Mouse (Mus musculus): Measurements from ENCODE around the gene Gm21860.
A peak's percentile ranks its signal among the peaks of the same experiment; 100 is the strongest.
"Not testable (repeated sequence)": the region's sequence is repeated elsewhere in the genome, so short reads cannot be mapped to it uniquely, and the experiment has no call there.

Gene Gm21860

DNA sequence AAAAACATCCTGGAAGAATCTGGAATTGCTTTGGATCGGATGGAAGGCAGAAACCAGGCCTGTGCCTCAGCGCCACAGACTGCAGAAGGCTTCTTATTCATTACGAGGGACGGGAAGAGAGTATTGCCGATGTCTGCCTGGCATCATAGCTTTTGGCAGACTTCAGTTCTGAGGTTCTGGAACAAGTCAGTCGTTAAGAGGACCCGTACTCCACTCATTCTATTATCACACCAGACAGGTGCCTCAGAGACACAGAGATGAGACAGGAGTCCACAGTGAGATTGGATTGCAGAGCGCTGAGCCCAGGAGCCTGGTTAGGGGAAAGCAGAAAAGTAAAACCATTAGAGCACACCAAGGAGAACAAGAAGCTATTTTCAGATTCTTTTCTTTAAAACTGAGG, at the start of gene Gm21860:
Gene Gm21860 (minus strand): TSS at position 101 of the 400 bp plus-strand sequence.
- not testable (repeated sequence) for DNase-seq (ENCODE audit: low read depth)

DNA sequence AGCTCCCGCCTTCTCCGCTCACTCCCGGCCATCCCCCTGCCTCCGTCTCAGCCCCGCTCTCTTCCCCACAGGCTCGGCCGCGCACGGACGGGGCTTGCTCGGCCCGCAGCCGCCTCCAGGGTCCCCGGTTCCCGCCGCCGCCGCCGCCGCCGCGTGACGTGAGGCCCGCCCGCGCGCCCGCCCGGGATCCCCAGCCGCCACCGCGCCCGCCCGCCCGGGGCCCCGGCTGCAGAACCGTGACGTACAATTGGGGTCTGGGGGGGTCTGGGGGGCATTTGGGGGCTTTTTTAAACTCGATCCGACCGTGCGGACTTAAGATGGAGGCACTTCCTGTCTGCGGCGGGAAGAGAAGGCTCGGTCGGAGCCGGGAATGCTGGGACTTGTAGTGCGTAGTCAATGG, 29.8 kb upstream of the Gm21860 start, which contains the start of gene Gm47283:
Gene Gm47283 (plus strand): TSS at position 301 of the 400 bp plus-strand sequence.
- not testable (repeated sequence) for DNase-seq (ENCODE audit: low read depth)

DNA sequence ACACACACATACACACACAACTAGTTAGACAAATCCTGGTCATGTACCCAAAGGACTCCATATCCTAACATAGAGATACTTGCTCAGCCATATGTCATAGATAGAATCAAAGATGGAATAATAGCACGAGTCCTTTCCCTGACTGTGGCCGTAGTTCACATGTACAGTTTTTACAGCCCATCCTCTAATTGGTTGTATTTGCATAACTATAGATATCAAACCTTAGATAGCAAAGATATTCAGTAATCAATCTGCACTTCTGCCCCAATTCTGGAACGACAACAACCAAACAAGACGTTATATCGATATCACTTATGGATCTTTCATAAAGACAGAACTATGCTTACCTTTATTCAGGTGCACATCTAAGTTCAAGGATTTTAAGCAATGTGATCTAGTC, 9.4 kb downstream of the Gm21860 start:
- not testable (repeated sequence) for DNase-seq (ENCODE audit: low read depth)

DNA sequence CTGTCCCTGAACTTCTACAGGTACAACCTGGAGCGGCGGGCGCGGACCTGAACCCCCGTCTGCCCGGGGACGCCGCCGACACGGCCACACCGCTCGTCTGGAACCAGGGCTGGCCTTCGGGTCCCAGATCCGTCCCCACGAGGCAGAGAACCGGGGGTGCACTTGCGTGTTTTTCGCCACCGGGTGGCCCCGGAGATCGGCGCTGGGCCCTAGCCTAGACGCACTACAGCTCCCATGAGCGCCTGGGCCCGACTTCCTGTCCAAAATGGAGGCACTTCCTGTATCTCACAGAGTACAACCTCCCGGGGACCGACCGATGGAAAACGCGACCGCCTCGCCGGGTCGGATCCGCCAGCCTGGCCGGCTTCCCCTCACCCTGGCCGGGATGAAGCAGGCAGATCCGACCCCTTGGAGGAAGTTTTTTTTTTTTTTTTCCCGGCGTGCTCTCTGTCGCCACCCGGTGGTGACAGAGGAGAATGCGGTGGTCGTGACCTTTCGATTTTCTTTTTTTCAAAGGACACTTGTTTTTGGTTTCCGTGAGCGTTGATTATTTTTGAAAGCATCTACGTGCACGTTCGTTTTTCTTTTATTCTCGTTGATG, 10.1 kb downstream of the Gm21860 start:
- DNase-seq (ENCODE audit: low read depth), result peak; percentile 79

DNA sequence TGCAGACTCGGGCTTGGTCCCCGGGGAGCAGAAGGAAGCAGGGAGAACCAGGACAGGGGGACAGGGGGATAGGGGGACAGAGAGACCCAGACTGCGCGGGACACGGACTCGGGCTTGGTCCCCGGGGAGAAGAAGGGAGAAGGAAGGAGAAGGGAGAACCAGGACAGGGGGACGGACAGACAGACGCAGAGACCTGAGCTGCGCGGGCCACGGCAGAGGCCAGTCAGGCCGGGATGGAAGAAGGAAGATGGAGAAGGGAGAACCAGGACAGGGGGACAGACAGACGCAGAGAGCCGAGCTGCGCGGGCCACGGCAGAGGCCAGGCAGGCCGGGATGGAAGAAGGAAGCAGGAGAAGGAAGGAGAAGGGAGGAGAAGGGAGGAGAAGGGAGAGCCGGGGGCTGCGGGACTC, 10.8 kb downstream of the Gm21860 start:
- no peak for DNase-seq (ENCODE audit: low read depth)

DNA sequence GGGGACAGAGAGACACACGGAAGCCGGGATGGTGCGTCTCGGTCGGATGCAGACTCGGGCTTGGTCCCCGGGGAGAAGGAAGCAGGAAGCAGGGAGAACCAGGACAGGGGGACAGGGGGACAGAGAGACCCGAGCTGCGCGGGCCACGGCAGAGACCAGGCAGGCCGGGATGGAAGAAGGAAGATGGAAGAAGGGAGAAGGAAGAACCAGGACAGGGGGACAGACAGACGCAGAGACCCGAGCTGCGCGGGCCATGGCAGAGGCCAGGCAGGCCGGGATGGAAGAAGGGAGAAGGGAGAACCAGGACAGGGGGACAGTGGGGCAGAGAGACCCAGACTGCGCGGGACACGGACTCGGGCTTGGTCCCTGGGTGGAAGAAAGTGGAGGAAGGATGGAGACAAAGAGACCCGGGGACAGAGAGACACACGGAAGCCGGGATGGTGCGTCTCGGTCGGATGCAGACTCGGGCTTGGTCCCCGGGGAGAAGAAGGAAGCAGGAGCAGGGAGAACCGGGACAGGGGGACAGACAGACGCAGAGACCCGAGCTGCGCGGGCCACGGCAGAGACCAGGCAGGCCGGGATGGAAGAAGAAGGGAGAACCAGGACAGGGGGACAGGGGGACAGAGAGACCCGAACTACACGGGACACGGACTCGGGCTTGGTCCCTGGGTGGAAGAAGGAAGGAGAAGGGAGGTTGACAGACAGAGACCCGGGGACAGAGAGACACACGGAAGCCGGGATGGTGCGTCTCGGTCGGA, 11.4 kb downstream of the Gm21860 start:
- DNase-seq (ENCODE audit: low read depth), result not testable (repeated sequence)

DNA sequence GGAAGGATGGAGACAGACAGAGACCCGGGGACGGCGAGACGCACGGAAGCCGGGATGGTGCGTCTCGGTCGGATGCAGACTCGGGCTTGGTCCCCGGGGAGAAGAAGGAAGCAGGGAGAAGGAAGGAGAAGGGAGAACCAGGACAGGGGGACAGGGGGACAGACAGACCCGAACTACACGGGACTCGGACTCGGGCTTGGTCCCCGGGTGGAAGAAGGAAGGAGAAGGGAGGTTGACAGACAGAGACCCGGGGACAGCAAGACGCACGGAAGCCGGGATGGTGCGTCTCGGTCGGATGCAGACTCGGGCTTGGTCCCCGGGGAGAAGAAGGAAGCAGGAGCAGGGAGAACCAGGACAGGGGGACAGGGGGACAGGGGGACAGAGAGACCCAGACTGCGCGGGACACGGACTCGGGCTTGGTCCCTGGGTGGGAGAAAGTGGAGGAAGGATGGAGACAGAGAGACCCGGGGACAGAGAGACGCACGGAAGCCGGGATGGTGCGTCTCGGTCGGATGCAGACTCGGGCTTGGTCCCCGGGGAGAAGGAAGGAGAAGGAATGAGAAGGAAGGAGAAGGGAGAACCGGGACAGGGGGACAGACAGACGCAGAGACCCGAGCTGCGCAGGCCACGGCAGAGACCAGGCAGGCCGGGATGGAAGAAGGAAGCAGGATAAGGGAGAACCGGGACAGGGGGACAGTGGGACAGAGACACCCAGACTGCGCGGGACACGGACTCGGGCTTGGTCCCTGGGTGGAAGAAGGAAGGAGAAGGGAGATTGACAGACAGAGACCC, 12.2 kb downstream of the Gm21860 start:
- DNase-seq (ENCODE audit: low read depth), result not testable (repeated sequence)

DNA sequence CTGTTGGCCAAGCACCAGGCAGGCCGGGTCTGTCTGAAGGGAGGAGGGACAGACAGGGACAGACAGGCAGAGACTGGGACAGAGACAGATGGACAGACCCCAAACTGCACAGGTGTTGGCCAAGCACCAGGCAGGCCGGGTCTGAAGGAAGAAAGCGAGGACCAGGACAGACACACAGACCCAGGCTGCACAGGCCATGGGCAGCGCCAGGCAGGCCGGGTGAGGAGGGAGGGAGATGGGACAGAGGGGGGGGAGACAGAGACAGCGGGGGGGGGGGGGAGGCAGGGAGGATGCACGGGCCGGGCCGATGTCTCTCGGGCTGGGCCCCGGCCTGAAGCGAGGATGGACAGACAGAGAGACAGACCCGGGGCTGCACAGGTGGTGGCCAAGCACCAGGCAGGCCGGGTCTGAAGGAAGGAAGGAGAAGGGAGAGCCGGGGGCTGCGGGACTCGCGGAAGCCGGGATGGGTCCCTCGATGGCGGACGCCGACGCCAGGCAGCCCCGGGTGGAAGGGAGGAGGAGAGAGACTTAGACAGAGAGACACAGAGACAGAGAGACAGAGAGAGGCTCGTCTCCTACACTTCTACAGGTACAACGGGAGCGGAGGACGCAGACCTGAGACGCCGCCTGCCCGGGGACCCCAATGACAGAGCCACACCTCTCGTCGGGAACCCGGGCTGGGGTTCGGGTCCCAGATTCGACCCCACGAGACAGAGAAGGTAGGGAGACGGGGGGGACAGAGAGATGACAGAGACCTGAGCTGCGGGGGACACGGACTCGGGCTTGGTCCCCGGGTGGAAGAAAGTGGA, 13.0 kb downstream of the Gm21860 start:
- DNase-seq (ENCODE audit: low read depth), result not testable (repeated sequence)

DNA sequence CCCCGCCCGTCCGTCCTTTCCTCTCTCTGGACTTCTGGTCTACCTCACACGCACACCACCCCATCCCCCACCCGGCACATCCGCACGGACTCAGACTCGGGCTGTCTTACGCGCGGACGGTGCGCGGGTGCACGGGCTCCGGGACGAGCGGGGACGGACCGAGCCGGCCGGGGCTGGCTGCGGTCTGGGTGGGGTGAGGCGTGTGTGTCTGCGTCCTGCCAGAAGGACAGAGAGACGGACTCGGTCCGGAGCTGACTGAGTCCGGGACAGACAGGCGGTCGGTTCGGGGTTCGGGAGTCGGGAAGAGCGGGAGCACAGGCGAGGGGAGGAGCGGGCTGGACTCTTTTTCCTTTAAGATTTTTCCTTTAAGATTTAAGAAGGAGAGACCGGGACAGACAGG, 13.6 kb downstream of the Gm21860 start:
- DNase-seq (ENCODE audit: low read depth), result not testable (repeated sequence)

DNA sequence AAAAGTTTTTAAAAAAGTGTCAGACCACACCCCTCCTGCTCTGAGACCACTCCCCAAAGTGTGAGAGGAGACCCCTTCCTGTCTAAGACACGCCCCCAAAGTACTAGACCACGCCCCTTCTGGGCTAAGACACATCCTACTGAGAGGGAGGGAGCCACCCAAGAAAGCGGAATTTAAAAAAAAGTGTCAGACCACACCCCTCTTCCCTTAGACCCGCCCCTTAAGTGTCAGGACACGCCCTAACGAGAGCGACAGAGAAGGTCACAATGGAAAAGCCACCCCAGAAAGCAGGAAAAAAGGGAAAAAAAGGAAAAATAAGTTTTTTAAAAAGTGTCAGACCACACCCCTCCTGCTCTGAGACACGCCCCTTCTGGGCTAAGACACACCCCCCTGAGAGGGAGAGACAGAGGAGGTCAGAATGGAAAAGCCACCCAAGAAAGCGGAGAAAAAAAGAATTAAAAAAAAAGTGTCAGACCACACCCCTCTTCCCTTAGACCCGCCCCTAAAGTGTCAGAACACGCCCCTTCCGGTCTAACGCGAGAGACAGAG, 14.5 kb downstream of the Gm21860 start:
- DNase-seq (ENCODE audit: low read depth), result no peak

DNA sequence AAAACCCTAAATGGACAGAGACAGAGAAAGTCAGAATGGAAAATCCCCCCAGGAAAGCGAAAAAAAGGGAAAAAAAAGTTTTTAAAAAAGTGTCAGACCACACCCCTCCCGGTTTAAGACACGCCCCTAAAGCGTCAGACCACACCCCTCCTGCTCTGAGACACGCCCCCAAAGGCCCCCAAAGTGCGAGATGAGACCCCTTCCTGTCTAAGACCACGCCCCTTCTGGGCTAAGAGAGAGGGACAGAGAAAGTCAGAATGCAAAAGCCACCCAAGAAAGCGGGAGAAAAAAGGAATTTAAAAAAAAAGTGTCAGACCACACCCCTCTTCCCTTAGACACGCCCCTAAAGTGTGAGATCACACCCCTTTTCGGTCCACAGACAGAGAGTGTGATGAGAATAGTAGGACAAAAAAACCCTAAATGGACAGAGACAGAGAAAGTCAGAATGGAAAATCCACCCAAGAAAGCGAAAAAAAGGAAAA, 15.0 kb downstream of the Gm21860 start:
- not testable (repeated sequence) for DNase-seq (ENCODE audit: low read depth)

DNA sequence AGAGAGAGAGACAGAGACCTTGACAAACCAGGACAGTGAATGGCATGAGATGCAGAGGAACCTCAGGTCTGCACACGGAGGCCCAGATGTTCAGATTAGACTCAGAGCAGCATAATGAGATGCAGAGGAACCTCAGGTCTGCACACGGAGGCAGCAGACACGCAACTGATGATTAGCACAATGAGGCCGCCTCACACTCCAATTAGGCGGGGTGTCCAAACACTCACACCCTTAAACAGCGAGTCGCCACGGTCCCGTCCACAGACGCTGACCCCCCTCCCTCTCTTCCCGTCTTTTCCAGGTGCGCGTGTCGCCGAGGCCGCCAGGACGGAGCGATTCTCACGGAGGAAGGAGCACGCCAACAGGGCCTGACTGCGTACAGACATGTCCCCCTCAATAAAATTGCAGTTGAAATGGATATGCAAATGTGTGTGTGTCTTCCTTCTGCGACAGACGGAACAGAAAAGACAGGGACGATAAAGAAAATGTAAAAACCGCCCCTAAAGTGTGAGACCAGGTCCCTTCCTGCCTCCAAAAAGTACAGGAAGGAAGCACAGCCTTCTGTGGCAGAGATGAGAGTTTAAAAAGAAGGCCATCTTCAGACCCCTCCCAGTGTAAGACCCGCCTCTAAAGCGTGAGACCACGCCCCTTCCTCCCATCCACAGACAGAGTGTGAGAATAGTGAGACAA, 15.6 kb downstream of the Gm21860 start:
- DNase-seq (ENCODE audit: low read depth), result not testable (repeated sequence)

DNA sequence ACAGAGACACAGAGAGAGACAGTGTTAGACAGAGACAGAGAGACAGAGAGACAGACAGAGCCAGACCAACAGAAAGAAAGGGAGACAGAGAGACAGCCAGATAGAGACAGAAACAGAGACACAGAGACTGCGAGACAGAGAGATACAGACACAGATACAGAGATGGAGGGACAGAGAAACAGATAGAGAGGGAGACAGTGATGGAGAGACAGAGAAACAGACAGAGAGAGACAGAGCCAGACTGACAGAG, 16.3 kb downstream of the Gm21860 start:
- no peak for DNase-seq (ENCODE audit: low read depth)

DNA sequence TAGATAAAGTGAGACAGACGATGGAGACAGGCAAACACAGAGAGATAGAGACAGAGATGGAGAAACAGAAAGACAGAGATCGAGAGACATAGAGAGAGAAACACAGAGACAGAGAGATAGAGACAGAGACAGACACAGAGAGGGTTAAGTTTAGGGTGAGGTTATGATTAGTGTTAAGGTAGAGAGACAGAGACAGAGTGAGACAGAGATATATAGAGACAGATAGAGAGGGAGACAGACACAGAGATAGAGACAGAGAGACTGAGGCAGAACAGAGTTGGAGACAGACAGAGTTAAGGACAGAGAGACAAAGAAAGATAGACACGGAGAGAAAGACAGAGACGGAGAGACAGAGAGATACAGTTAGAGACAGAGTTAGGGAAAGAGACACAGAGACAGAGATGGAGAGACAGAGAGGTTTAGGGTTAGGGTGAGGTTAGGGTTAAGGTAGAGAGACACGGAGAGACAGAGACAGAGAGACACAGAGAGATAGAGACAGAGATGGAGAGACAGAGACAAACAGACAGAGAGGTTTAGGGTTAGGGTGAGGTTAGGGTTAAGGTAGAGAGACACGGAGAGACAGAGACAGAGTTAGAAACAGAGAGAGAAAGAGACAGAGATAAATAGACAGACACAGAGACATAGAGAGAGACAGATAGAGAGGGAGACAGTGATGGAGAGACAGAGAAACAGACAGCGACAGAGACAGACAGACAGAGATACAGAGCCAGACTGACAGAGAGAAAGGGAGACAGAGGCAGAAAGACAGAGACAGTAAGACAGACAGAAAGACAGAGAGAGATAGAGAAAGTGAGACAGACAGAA, 16.8 kb downstream of the Gm21860 start:
- no peak for DNase-seq (ENCODE audit: low read depth)

DNA sequence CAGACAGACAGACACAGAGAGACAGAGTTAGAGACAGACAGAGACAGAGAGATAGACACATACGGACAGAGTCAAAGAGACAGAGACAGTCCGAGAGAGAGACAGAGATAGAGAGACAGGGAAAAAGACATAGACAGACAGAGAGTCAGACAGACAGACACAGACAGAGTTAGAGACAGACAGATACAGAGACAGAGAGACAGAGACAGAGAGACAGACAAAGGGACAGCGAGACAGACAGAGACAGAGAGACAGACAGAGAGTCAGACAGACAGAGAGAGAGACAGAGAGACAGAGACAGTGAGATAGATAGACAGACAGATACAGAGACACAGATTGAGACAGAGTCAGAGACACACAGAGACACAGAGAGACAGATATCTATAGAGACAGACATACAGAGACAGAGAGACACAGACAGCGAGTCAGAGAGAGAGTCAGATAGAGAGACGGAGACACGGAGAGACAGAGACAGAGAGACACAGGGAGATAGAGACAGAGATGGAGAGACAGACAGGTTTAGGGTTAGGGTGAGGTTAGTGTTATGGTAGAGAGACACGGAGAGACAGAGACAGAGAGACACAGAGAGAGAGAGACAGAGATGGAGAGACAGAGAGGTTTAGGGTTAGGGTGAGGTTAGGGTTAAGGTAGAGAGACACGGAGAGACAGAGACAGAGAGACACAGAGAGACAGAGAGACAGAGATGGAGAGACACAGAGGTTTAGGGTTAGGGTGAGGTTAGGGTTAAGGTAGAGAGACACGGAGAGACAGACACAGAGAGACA, 18.2 kb downstream of the Gm21860 start:
- DNase-seq (ENCODE audit: low read depth), result not testable (repeated sequence)

DNA sequence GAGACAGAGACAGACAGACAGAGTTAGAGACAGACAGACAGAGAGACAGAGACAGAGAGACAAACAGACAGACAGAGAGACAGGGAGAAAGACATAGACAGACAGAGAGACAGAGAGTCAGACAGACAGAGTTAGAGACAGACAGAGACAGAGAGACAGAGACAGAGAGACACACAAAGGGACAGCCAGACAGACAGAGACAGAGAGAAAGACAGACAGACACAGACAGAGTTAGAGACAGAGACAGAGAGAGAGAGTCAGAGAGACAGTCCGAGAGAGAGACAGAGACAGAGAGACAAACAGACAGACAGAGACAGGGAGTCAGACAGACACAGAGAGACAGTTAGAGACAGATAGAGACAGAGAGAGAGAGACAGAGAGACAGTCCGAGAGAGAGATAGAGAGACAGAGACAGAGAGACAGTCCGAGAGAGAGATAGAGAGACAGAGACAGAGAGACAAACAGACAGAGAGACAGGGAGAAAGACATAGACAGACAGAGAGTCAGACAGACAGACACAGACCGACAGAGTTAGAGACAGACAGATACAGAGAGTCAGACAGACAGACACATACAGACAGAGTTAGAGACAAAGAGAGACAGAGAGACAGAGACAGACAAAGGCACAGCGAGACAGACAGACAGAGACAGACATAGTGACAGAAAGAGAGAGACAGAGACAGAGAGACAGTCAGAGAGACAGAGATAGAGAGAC, 19.3 kb downstream of the Gm21860 start:
- not testable (repeated sequence) for DNase-seq (ENCODE audit: low read depth)

DNA sequence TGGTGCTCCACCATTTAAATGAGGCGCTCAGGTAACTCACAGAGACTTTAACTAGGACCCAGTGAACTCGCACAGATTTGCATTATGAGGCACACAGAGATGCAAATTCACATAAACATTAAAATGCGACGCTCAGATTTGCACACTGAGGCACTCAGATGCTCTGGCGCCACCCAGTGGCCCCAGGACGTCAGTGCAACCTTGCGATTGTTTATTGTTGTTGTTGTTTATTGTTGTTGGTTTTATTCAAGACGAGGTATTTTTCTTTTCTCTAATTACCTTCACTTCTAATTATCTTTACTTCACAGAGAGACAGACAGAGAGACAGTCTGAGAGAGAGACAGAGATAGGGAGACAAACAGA, 20.3 kb downstream of the Gm21860 start:
- DNase-seq (ENCODE audit: low read depth), result not testable (repeated sequence)

DNA sequence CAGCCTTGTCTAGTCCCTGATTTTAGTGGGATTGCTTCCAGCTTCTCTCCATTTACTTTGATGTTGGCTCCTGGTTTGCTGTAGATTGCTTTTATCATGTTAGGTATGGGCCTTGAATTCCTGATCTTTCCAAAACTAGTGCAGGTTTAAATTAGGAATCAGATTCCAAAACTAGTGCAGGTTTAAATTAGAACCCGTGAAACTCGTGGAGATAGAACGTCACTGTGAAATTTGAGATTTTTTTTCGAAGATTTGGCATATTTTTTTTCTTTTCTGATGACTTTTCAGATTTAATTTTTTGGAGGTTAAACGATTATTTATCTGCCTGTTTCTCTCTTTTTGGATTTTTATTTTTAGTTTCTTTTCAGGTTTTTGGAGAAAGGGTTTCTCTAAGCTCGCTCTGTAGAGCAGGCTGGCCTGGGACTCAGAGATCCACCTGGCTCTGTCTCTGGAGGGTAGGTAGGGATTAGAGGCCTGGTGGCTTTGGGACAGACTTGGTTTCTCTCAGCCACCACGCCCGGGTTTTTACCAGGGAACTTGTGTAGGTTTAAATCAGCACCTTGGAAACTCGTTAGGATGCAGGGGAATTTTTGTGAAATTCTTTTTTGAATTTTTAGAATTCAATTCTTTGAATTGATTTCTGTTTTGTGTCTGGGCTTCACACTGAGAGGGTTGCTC, 20.8 kb downstream of the Gm21860 start:
- DNase-seq (ENCODE audit: low read depth), result not testable (repeated sequence)

Data from fibroblast of lung, adult 2 months (primary cell).